Mouse (Mus musculus): ENCODE data around the gene Serac1.
"Not testable (repeated sequence)": the region's sequence is repeated elsewhere in the genome, so short reads cannot be mapped to it uniquely, and the experiment has no call there.

Serac1 gene

DNA sequence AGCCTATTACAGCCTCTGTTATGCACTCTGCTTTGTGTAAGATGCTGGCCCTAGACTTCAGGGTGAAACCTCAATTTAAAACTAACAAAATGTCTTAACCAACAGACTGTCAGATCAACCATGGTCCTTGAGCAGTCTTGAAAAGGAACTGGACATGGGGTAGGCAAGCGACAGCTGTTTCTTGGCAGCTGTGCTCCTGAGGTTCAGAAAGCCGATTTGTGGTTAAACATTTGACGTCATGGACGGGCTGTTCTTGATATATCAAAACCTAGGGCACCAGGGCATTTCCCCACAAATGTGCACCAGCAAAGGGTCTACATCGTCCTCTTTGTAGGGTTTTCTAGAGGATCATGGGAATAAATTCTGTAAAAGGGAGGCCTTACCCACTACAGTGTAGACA, 16.0 kb downstream of the Serac1 start:
- DNase-seq: no peak

DNA sequence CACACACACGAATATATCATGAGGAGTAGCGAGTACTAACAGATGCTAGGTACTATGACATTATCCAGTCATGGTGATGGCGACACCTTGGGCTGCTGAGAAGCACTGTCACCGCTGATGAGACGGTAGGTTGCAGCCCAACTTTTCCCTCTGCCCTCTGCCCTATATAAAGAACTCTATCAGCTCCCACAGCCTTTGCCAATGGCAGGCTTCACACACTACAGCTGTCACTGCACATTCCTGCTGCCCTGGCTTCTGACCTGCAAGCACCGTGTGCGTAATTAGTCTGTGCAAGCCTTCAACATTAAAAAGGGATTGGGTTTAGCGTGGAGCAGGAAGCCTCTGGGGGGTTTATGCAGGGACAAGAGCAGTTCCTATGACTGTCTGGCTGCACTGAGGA, 16.7 kb downstream of the Serac1 start:
- DNase-seq: no peak

DNA sequence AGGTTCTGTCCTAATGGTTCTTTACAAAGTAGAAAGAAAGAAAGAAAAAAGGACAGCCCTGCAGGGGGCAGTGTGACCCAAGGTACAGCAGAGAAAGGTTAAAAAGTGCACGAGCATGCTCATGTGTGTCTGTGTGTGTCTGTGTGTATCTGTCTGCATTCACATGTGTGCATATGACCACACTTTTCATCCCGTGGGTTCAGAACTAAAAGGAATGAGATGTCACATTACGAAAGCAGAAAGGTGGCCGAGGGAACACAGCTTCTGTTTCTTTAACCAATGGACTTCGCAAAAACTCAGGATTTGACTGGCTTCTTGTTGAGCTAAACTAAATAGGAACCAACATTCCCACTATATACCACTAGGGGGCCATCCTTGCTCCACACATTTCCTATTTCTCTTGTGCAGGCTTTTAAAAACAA, 24.6 kb downstream of the Serac1 start:
- peak; percentile 26 to 56 for DNase-seq

DNA sequence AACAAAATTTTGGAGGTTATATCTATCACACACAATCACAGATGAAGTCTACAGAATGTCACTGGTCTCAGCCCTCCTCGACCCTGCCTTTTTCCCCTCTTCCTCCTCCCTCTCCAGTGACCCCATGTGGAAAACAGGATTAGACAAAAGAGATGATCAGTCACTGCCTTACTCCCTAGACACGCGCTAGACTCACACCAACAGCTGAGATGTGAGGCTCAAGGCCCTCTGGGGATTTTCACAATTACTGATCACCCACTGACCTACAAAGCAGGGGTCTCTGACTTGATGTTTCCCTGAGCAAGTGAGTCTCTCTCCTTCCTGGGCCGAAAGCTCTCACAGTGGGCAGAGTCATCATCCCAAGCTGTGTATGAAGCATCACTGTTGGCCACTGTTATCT, 26.7 kb downstream of the Serac1 start:
- no peak for DNase-seq

DNA sequence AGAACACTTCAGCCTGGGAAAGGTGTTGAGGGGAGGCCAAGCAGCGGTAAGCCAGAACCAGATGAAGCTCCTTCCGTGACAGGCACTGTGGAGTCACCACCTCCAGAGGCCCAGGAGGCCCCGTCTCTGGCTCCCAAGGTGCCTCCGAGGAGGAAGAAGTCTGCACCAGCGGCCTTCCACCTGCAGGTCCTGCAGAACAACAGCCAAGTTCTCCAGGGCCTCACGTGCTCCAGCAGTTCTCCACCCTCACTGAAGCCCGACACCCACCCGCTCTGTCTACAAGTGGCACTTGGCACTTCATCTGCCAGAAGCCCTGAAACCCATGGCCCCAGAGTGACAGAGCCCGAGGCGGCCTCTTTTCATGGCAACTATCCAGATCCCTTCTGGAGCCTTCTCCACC, 42.0 kb downstream of the Serac1 start:
- DNase-seq: no peak

DNA sequence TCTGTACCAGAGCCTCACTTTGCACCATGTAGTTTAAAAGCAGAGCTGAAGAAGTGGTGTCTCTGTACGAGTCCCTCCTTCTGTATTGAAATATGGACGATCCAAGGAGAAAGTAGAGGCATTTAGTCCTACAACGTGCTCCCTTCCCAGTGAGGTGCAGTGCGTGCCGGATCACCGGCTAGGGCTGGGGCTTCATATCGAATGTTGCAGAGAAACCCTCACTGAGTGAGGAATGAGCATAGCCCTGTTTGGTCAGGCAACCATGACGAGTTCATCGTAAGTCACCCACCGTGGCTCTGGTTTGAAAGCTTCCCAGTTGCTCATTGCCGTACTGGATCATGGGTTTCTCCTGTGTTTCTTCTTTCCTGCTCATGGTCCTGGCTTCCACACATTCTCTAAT, 42.7 kb downstream of the Serac1 start:
- DNase-seq: no peak

DNA sequence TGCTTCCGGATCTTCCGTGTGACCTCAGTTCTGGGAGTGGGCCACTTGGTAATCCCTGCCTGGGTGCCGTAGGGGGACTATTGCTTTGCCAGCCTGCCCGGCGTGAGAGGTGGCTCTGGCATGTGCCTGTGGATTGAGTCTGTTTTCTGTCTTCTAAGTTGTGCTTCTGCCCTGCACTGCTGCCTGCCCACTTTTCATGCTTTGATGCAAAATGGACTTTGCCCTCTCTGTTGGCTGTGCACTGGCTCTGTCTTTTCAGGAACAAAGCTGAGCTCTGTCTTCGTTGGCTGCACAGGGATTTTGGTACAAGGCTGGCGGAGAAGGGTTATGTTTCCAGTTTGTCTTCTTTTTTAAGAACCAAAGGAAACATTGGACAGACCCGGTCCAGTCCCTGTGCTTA, 43.1 kb downstream of the Serac1 start:
- DNase-seq: no peak

DNA sequence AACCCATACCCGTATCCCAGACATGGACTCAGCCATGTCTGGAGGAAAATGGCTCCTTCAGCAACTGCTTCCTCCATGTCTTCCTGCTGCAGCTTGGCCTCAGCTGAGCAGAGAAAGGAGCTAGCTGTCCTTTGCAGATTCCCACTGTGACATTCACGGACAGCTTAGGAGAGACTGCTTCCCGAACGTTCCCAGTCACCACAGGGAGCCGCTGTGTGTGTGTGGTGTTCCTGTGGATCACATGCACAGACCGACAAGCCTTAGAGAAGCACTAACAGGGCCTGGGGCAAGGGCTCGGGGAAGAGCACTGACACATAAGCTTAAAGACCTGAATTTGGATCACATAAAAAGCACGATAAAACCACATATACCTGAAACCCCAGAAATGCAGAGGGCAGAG, 43.9 kb downstream of the Serac1 start:
- no peak for DNase-seq

DNA sequence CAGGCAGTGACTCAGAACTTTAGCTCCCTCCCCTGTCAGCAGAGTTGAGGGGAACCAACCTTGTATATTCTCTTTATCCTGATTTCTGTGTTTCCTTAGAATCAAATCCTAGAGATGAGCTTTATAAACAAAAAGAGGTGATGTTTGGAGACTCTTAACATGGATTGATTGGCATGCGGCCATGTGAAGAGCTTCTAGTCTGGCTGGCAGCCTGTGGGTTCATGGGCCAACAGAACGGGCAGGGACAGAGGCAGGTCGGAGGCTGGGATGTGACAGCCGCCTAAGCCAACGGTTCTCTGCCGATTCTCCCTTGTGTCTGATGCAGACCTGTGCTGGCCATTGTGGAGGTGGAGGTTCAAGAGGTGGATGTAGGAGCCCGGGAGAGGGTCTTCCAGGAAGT, 53.7 kb downstream of the Serac1 start:
- peak in 1 of 2 experiments; percentile 22 for DNase-seq

DNA sequence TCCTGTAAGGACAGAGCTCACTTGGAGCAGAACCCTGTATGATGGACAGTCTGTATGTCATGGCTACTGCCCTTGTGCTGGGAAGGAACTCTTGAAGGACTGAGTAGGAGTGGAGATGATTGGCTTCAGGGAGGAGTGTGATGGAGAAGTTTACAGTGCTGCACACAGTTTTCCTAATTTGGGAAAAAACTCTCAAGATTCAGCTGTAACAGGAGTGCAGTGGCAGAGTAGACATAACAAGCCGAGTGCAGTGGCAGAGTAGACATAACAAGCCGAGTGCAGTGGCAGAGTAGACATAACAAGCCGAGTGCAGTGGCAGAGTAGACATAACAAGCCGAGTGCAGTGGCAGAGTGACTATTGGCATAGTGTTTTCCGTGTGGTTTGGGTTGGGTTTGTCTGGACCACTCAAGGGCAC, 58.2 kb downstream of the Serac1 start:
- not testable (repeated sequence) for DNase-seq

DNA sequence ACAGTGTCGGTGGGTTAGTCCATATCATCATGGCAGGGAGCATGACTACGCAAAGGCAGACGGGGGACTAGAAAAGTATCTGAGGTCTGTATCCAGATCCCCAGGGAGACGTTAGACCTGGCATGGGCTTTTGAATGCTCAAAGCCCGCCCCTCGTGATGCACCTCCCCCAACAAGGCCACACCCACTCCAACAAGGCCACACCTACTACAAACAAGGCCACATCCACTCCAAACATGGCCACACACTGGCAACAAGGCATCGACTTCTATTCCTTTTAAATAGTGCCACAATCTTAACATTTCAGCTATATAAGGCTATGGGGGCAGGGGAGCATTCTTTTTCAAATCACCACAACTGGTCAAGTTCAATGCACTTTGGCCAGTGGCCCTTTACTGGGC, 58.9 kb downstream of the Serac1 start:
- no peak for DNase-seq

DNA sequence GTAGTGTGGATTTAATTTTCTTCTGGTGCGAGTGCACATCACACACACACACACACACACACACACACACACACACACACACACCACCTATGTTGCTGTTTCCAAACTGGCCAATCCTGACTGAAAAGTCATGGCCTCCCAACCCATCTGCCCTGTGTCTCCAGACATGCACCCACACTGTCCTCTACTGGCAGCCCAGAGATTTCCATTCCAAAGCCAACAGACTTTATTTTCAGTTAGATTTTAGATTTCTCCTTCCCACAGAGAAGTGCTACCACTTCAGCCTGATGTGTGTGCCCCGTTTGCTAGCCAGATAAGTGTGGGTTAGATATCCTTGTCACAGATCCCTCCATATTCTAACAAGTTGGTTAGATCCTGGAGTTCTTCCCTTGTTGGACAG, 59.8 kb downstream of the Serac1 start:
- peak; percentile 62 to 80 for DNase-seq

DNA sequence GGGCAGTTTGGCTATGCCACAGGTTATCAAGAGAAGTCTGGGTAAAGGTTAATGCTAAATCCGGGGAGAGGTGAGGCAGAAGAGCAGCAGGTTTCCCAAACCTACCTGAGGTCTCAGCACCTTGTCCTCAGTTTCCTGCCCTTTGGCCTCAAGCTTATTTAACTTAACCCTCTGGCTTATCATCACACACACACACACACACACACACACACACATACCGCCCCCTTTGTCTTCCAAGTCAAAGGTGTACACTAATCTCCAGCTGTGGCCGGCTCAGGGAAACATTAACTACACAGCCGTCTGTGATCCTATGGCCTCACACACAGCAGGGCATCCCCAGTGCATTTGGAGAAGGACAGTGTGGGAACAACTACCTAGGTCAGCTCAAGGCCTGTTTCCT, 61.2 kb downstream of the Serac1 start:
- no peak for DNase-seq

DNA sequence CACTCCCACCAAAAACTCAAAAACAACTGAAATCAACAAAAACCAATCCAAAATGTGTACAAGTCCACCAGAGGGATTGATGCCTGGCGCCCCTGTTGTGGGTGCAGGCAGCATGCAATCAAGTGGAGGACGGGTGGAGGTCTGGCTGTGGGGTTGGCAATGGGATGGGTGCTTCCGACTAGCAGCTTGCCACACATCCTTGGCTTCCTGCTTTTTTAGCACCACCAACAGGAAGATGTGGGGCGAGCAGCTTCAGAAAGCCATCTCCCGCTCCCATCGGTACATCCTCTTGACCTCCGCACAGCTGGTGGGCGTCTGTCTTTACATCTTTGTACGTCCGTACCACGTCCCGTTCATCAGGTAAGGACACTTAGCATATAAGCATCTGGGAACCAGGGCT, 62.3 kb downstream of the Serac1 start:
- no peak for DNase-seq

DNA sequence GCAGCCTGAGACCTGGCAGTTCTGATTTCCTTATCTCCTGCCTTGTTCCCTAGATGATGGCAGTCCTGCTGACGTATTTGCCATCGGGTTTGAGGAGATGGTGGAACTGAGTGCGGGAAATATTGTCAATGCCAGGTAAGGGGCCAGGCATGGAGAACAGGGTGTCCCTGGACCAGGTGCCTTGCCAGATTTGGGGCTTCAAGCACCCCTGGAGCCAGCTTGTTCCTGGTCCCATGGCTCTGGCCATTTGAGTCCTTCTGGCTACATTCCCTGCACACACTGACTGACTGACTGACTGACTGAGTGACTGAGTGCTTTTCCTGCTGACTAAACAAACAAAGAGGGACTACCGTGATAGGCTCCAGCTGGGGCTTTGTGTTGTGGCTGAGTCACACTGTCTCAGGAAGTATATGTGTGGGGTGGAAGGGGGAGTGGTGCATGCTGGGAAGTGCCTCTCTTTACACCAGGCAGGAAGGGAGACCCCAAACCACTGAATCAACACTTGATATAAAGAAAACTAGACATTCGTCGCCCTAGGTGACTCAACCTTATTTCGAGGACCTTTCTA, 63.2 kb downstream of the Serac1 start:
- no peak for DNase-seq

DNA sequence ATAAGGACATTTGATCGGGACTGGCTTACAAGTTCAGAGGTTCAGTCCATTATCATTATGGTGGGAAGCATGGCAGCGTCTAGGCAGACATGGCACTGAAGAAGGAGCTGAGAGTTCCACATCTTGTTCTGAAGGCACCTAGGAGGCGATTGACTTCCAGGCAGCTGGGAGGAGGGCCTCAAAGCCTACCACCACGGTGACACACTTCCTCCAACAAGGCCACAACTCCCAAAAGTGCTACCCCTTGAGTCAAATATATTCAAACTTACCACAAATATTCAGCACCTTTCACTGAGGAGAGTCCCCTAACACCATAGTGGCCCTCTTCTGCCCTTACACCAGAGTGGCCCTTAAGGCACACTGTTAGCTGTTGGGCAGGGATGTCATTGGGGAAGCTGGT, 64.6 kb downstream of the Serac1 start:
- DNase-seq: no peak

DNA sequence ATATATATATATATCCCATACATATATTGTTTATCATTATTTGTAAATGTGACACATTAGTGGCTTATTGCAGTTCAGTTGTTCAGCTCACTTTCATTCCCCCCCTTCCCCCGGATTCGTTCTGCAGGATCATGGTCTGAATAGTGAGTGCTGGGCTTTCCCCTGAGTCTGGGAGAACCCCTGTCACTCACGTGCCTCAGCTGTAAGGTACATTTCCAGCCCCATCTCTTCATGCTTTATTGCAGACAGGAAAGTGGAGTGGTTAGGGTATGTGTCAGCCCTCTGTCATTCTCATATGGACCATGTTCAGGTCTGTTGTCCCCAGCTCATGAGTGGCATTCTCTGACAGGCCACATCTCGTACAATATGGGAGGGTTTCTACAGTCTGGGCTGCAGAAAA, 66.5 kb downstream of the Serac1 start:
- no peak for DNase-seq

DNA sequence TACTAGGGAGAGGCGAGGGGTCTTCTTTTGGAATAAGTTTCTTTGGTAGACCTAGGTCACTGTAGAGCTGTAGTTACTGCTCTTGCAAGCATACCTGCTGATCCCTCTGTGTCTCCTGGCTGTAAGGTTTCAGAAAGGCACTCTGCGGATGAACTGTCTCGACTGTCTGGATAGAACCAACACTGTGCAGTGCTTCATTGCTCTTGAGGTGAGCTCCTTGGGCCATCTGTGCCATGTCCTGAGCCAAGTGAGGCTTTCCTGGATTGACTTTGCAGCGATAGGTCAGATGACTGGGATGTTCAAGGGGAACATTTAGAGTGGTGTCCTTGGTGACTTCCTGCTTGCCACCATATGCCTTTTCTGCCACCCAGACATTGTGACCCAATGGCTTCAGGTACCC, 69.9 kb downstream of the Serac1 start:
- DNase-seq: peak in 1 of 2 experiments; percentile 54

DNA sequence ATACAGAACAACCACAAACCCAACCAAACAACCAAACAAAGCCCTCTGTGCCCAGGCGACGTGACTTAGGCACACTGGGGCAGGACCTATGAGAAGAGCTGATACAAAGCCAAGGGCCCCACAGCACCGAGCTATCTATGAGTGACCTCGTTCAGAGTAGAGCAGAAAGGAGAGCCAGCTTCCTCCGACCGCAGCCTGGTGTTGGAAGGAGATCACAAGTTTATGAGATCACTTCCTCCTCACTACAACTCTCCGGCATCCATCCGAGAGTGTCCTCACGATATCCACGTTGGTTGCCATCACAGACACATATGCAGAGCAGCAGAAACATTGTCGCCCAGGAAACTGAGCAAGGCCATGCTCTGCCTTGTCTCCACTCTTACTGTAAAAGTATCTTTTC, 71.0 kb downstream of the Serac1 start:
- no peak for DNase-seq

DNA sequence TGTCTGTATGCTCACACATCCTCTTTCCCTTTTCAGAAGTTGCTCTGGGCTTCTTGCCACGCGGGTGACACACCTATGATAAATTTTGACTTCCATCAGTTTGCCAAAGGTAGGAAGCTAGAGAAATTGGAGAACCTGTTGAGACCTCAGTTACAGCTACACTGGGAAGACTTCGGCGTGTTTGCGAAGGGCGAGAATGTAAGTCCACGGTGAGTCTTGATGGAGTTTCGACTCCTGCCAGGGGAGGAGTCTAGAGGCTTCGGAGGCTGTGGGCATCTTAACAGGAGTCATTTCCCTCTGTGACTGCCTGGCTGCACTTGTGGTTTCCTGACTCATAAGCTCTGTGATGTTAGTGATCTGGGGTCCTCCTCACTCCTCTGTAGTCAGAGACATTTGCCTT, 71.6 kb downstream of the Serac1 start:
- no peak for DNase-seq

DNA sequence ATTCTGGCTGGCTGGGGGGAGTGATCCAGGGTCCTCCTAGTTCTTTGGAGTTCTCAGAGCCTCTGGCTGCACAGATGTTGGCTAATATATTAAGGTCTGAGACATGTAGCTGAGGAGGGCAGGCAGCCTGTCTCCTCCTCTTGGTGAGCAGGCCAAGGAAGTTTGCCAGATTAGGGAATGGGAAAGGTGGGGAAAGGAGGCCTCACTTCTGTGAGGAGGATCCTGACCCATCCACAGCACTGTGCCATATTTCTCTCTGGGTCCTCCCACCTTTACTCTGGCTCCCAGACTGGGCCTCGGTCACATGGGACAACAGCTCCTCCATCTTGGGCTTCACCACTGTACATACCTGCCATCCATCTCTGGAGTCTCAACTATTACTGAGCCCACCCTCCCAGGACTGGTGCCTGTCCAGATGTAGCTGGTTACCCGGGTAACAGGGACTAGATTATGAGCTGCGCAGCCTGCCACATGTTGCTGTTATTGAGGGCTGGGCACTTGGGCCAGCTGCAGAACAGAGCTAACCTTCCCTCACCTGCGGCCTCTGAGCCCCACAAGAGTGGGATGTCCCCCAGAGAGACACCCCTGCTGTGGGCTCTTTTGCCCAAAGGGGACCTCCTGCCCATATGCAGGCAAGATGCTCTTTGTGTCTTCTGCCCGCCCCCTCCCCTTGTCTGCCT, 72.3 kb downstream of the Serac1 start:
- DNase-seq: no peak

DNA sequence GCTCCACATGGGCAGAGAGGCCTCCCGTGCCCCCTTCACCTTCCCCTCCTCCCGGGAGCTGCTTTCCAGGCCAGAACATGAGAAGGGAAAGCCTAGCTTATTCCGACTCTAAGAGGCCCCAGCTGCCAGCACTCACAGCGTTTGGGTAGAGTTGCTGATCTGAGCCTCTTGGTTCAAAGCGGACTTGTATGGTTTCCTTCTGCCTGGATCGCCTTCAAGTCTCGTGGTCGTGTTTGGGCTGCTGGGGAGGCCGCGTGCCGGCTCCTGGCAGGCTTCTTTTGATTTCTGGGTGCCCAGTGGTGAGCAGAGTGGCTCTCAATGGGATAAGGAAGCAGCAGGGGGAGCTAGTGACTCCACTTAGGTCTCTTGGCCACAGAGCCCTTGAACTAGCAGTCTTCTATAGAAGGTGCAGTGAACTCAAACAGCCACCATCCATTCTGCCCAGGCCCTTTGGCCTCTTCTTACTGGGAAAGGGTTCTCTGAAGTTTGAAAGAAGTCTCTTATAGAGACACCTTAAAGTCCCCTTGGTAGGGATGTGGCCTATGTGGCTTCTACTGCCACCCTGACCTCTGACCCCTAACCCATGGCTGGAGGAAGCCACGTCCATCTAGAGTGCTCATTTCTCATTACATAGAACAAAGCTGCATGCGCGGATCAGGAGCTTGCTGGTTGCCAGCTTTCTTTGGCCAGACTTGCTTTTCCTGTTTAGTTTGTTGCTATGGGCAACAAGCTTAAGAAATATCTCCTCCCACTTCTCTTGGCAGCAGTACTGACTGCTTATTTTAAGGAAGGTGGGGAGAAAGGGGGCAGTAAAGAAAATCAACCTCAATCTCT, 73.7 kb downstream of the Serac1 start:
- DNase-seq: peak in 1 of 2 experiments; percentile 38

DNA sequence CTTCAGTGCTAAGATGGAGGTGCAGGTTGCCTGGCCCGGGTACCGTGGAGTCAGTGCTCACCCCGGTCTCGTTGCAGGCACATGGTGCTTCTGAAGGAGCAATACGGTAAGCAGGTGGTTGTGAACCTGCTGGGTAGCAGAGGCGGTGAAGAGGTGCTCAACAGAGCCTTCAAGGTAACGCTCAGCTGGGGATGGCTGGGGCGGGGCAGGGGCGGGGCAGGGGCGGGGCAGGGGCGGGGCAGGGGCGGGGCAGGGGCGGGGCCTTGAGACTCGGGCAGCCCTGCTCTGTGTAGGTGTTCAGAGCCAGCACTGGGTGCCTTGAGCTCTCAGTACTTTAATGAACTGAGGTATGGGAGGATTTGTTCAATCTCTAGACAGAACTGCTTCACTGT, 74.3 kb downstream of the Serac1 start:
- no peak for DNase-seq

DNA sequence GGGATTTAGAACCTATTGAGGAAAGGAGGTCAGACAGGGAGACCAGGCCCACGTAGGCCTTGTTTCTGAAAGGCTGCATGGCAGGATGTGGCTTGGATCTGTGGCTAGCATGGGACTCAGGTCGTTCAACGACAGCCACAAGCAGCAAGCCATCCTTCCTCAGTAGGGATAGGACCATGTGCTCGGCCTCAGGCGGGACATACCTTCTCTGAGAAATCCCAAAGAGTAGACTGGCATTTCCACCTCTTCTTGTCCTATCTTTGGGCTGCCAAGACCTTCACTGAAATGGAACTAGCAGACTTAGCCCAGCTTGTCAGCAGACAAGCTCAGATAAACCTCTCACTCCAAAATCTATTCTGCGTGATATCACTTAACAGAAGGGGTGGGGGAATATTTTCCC, 75.9 kb downstream of the Serac1 start:
- DNase-seq: no peak

Data from cerebellum, postnatal 25 days (tissue).